Mouse (Mus musculus): ENCODE measurements around the gene Gm10471.
"Not testable (repeated sequence)": the region's sequence is repeated elsewhere in the genome, so short reads cannot be mapped to it uniquely, and the experiment has no call there.

The Gm10471 gene

GRCm38 (mm10) chr5:26089191-26089590 is at the start of gene Gm10471:
Gene Gm10471, minus strand, starts transcription at chr5:26089291.
- DNase-seq (ENCODE audit: low read depth, low spot score): not testable (repeated sequence)

- not testable (repeated sequence) for DNase-seq (ENCODE audit: low read depth, low spot score)
These were observed 32.2 kb upstream of the Gm10471 start, which contains the start of gene Gm10220 for GRCm38 (mm10) chr5:26121321-26121720. Gene Gm10220, minus strand, starts transcription at chr5:26121421.

GRCm38 (mm10) chr5:26105262-26105661 is 16.2 kb upstream of the Gm10471 start, which contains the start of gene 5031410I06Rik:
Gene 5031410I06Rik, minus strand, starts transcription at chr5:26105362.
- DNase-seq (ENCODE audit: low read depth, low spot score): not testable (repeated sequence)

- DNase-seq (ENCODE audit: low read depth, low spot score): not testable (repeated sequence)
These were observed 10.1 kb downstream of the Gm10471 start for GRCm38 (mm10) chr5:26079023-26079422.

- no peak for DNase-seq (ENCODE audit: low read depth, low spot score)
These were observed 18.4 kb downstream of the Gm10471 start for GRCm38 (mm10) chr5:26070716-26071115.

- not testable (repeated sequence) for DNase-seq (ENCODE audit: low read depth, low spot score)
These were observed 30.6 kb downstream of the Gm10471 start, which contains the start of gene Gm7347 for GRCm38 (mm10) chr5:26058481-26058880. Gene Gm7347, minus strand, starts transcription at chr5:26058581.

GRCm38 (mm10) chr5:26039458-26039857 is 49.6 kb downstream of the Gm10471 start, which contains the start of gene Speer4a:
Gene Speer4a, minus strand, starts transcription at chr5:26039558.
- DNase-seq (ENCODE audit: low read depth, low spot score): not testable (repeated sequence)
